Mouse (Mus musculus) heart, postnatal 36 days (tissue): ENCODE data around the gene Cldn18. TPM values are rescaled to one million over a fixed set of nuclear protein-coding genes. Genes with fewer than 3 reads are reported as not detected.
A peak's percentile ranks its signal among the peaks of the same experiment; 100 is the strongest.

Experiments
- DNase-seq, 2 experiments: peaks; one replicate each; pipeline ENCODE4 v3.0.0; 2021 to 2022
- intact Hi-C: fragments of 180-260 bp; cut with DNase I; formaldehyde crosslinking; loops from one replicate; pipeline ENCODE4 v1.15.1; 2025
- total RNA-seq, 2 experiments: library from RNA; stranded (reverse); gene quantifications; 2 replicates each; pipeline ENCODE4 v1.2.3; 2021

Cldn18 gene
- not detected for total RNA-seq

DNA sequence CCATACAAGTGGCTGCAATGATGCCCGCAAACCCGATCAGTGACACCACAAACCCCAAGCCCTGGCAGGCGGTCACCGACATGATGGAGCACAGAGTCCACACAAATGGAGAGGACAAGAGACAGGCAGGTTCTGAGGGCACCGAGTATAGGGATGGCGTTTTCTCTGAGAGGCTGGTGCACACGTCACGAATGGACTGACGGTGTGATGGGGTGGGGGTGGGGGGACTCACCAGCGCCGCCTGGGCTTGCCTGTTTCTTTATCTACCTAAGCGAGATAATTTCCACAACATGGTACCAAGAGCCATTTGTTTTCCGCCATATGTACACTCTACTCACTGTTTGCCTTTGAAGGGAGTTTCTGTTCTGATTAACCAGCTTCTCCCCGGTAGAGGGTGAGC lies at the start of gene Cldn18:
TSS of gene Cldn18 (minus strand) at position 134 of the 400 bp plus-strand sequence.
- intact Hi-C loops, result no loop called here

DNA sequence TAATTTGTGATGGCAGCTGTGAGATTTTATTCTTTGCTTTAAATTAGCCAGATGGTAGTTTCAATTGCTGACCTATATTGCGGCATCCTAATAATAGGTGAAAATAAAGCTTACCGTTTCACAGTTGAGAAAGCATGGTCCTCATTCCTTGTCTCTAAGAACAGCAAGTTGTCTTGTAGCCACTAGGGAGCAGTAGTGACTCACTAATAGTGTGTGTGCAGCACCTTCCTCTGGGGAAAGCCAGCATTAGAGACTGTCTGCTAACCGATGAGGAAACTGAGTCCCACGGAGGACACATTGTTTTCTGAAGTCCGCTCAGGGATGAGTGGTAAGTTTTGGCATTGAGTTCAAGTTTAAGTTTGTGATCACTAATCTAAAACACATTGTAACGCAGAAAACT lies 46.5 kb upstream of the Cldn18 start:
- intact Hi-C loops, result no loop called here
- DNase-seq, result no peak

More for the DNA sequence above, at the start of gene Cldn18:
- no peak for DNase-seq

GRCm38 (mm10) chr9:99750272-99750671 lies 33.2 kb upstream of the Cldn18 start:
- no peak for DNase-seq
- intact Hi-C loops, result no loop called here

- intact Hi-C loops, result no loop called here
- DNase-seq, result no peak
Measured at GRCm38 (mm10) chr9:99748279-99748678, 31.2 kb upstream of the Cldn18 start.

GRCm38 (mm10) chr9:99747731-99748130 lies 30.7 kb upstream of the Cldn18 start:
- intact Hi-C loops, result no loop called here

GRCm38 (mm10) chr9:99744548-99744947 lies 27.5 kb upstream of the Cldn18 start:
- intact Hi-C loops, result no loop called here
- DNase-seq, result no peak

More at GRCm38 (mm10) chr9:99747731-99748130, 30.7 kb upstream of the Cldn18 start:
- no peak for DNase-seq

DNA sequence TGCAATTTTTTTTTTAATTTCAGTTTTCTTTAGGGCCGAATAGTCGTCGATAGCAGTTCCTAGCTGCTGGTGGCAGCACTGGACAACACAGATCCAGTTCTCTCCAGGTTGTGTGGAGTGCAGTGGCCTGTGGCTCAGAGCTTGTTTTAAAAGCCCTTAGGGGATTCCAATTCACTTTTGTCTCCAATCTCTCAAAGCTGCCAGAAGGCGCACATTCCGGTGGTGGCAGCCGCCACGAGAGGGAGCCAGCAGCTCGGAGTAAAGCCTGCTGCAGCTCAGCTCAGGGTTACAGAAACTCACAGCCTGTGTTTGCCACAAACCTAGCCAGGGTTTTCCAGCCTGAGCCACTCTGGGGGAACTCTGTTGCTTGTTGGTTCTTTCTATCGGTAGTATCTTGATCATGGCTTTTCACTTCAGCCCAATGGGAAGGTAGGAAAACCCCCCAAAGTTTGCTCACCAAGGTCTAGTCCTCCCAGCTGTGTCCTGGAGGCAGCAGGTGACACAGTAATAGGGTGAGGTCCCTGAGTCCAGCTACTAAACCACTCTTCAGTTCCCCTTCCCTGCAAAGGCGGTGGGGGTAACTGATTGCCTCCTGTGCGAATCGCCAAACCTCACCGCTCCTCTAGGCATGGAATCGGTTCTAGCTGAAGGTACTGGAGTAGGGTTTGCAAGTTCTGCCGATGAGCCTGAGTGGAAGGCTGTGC lies 13.0 kb upstream of the Cldn18 start:
- DNase-seq, result peak; percentile 12 to 29
- intact Hi-C loops, result no loop called here

DNA sequence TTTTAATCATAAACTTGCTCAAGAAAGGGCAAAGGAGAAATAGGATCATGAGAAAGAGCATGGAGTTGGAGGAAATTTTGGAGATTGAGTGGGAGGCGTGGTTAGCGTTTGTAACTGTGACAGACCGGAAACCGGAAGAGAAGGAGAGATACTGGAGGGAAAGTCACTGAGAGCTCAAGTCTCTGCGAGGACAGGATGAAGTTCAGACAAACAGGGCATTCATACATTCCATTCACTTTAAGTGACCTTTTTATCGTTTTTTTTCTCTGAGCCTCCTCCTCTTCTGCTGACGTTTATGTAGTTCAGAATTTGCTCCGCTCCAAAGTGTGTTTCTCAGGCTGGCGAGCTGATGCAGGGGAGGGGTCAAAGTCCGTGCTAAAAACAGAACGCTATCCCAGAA lies 10.8 kb upstream of the Cldn18 start:
- DNase-seq, result no peak
- intact Hi-C loops, result no loop called here

DNA sequence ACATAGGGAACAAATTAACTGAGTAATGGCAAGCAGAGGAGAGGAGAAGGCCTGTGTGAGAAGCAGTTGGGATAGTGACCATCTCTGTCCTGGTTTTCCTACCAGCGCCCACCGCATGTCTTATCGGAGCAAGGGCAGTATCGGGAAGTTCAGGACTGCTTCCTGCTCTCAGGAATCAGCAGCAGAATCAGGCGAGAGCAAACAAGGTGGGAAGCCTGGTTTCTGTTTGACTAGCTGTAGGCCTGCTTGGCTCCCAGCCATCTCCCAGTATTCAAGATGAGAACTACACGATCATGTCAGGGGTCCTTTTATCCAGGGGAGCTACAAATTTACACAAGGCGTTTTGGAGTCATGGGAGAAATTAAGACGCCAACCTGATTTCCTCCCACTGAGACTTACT lies 8.2 kb upstream of the Cldn18 start:
- DNase-seq, result no peak
- intact Hi-C loops, result no loop called here

DNA sequence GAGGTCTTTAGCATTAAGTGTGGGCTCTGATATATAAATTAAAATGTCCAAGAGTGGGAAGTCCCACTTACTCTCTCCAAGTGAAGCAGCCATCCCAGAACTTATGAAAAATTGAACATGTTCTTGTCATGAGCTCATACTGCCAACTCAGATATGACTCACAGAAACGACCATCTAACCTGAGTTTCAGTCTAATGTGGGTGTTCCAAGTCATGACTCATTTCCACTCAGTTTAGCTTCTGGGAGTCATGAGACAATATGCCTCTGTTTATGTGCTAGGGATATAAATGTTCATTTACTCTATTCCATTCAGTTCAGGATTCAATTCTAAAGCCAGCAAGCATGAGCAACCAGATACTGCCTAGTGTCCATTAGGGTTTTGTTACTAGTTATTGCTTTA lies 2.9 kb upstream of the Cldn18 start:
- DNase-seq, result no peak
- intact Hi-C loops, result no loop called here

- intact Hi-C loops, result no loop called here
- DNase-seq, result no peak
Measured at GRCm38 (mm10) chr9:99710297-99710696, 6.8 kb downstream of the Cldn18 start.

GRCm38 (mm10) chr9:99709588-99710248 lies 7.3 kb downstream of the Cldn18 start:
- intact Hi-C loops, result no loop called here

DNA sequence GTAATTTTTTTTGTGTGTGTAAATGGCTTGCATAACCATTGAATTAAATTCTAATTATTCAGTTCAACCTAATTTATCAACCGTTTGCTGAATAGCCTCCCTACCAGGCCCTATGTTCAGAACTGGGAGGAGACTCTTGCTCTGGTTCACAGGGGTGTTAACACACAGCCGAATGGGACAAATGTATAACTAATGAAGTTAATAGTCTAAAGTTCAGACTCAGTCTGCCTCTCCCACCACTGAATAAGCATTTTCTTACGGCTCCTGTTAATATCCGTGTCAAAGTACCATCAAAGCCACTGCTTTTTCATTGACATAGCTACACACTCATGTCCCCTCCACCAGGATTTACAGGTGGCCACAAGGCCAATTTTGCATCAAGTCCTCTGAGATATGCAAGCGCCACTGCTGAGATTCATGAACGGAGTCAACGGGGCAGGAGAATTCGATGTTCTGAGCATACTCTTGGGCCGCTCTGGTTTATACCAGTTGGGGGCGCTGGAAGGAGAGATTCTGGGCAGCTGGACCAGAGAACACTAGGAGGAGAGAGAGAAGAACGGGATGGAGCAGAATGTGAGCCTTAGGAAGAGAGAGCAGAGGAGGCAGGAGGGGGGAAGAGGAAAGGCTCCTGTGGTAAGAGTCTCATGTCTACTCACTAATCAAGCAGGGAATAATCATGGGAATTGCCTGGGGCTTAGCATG lies 9.5 kb downstream of the Cldn18 start:
- intact Hi-C loops, result no loop called here
- DNase-seq, result no peak

More at GRCm38 (mm10) chr9:99709588-99710248, 7.3 kb downstream of the Cldn18 start:
- no peak for DNase-seq

GRCm38 (mm10) chr9:99706264-99706663 lies 10.8 kb downstream of the Cldn18 start:
- DNase-seq, result no peak
- intact Hi-C loops, result no loop called here

- no peak for DNase-seq
- intact Hi-C loops, result no loop called here
Measured at GRCm38 (mm10) chr9:99703711-99704110, 13.4 kb downstream of the Cldn18 start.

- intact Hi-C loops, result no loop called here
- no peak for DNase-seq
Measured at GRCm38 (mm10) chr9:99702215-99702614, 14.9 kb downstream of the Cldn18 start.

GRCm38 (mm10) chr9:99701187-99701586 lies 15.9 kb downstream of the Cldn18 start:
- no peak for DNase-seq

DNA sequence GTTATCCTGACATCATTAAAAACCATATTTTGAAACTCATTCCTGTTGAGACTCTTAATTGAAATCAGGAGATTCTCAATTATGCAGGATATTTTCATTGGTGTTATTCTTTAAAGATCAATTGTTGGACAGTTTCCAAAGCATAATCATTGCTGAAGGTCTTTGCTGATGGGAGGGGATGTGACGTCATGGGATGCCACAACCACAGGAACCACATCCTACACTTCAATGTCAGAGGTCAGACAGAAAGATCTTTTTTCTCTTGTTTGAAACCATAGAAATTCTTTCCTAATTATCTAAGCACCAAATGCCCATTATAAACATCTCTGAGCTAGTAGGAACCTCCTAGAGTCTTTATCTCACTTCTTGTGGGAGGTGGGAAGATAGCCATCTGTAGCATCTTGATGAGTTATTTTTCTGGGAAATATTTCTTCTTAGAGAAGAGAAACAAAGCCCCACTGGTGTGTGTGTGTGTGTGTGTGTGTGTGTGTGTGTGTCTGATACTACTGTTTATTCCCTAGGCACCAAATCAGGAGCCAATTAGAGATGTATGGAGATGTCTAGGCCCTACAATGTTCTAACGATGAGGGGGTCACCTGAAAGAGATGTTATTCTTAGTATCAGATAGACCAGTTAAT lies 17.2 kb downstream of the Cldn18 start:
- intact Hi-C loops, result no loop called here
- no peak for DNase-seq

More at GRCm38 (mm10) chr9:99701187-99701586, 15.9 kb downstream of the Cldn18 start:
- intact Hi-C loops, result no loop called here

DNA sequence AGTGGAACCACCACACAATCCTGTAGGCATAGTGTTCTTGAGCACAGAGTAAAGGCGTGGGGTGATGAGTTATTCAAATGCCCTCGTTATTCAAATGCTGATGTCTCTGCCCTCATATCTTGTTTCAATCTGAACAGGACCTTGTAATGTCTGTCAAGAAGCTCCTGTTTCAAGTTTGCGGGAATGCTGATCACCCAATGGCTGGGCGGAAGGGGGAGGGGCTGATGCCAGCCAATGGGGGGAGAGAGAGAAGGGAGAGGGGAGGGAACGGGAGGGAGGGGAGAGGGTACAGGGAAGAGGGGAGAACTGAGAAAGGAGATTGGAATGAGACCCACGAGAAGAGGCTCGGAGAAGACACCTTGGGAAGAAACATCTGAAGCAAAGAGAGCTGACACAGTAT lies 22.1 kb downstream of the Cldn18 start:
- no peak for DNase-seq
- intact Hi-C loops, result no loop called here

DNA sequence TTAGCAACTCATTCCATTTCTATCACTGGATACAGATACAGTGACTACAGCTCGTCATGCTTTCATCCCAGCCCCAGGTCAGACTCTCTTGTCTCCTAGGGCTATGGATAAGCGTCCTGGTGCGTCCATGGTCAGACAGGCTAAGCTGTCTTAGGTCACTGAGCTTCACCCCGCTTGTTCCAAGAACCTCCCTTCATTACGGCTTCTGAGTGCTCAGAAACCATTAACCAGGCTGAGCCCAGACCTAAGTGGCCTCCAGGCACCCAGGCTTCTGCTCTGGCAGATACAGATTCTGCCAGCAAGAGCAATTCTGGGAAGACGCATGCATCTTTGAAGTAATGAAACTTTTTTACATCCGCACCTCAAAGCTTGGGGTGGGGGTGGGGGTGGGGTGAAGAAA lies 26.7 kb downstream of the Cldn18 start:
- intact Hi-C loops, result no loop called here

DNA sequence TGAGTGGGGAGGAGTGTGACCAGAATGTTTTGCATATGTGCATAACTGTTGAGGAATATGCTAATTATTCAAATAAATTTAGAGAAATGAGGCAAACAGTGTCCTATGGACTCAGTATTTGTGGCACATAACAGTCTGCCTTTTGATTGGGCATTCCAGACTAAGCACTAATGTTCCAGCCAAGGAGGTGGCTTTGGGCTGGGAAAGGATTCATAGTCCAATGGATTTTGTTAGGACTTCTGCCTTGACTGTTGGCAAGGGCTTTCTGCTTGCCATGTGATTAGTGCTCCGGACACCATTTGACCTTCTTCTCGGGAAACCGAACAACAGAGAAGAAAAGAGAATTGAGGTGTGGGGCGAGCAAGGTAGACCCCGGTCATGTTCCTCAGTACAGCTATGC lies 27.3 kb downstream of the Cldn18 start:
- no peak for DNase-seq

More for the DNA sequence above, 26.7 kb downstream of the Cldn18 start:
- no peak for DNase-seq

More for the DNA sequence above, 27.3 kb downstream of the Cldn18 start:
- intact Hi-C loops, result no loop called here
